Comparison of ENCODE assay signal across 1 mouse cellular context in genomic region chr6:17321976-17322375, GRCm38 (mm10).
TF ChIP-seq lines count a peak whose summit lies in the region.

No protein-coding gene starts in this region.

TF ChIP-seq in CH12.LX, 34 proteins besides CTCF, POLR2A, EP300 and RAD21:
- no peak for TF ChIP-seq IRF4 (IDR thresholded peaks at IDR 0.05; ENCODE audit: low read depth, low read length)
- TF ChIP-seq JUND (conservative IDR thresholded peaks at IDR 0.05; ENCODE audit: low read depth, low read length), result 0 out of 2 replicates have a peak, but pooled peaks have one; percentile 22
- TF ChIP-seq MYC (IDR thresholded peaks at IDR 0.05; ENCODE audit: low read depth, low read length), result no peak
